Mouse (Mus musculus): ENCODE data around the gene Ptprn2.

- no peak for TF ChIP-seq CTCF (IDR thresholded peaks at IDR 0.05; ENCODE audit: low read depth, low read length)
- TF ChIP-seq POLR2A (IDR thresholded peaks at IDR 0.05; ENCODE audit: insufficient read depth, low read length): no peak
- no peak for TF ChIP-seq EP300 (IDR thresholded peaks at IDR 0.05; ENCODE audit: insufficient read depth, low read depth, low read length)
Measured at GRCm38 (mm10) chr12:116710716-116711115, 225.2 kb downstream of the Ptprn2 start.

Data from ES-Bruce4 (cell line).